Mouse (Mus musculus) ES-E14 (cell line): ENCODE measurements around the gene Micall1.

Experiments used
- CHD2 ChIP-seq: IDR thresholded peaks from 2 replicates; pipeline ENCODE4 v1.6.1; 2014; ENCODE audit warnings: mild to moderate bottlenecking, low read depth, low read length, inconsistent platforms
- ZC3H11A ChIP-seq: IDR thresholded peaks from 2 replicates; pipeline ENCODE4 v1.6.1; 2012; ENCODE audit warnings: low read depth, mild to moderate bottlenecking, inconsistent platforms, low read length, borderline replicate concordance
- ZNF384 ChIP-seq: IDR thresholded peaks from 2 replicates; pipeline ENCODE4 v1.6.1; 2012; ENCODE audit warnings: low read depth, low read length, inconsistent platforms

DNA sequence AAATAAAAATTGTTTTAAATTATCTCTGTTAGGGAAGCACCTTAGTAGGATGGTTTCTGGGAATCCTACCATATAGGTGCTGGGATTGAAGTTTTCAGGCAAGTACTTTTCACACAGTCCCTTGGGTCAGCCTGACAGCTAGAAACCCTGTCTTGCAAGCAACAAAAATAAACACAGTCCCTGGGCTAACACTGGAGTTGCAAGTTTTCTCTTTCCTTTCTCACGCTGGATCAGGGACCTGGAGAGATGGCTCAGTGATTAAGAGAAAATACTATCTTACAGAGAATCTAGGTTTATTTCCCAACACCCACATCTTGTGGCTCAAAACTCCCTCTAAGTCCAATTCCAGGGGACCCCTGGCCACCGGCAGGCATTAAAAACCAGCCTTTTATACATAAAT, 11.6 kb upstream of the Micall1 start:
- TF ChIP-seq ZC3H11A (no peak), ZNF384 (no peak), CHD2 (no peak)
